Mouse (Mus musculus) stomach, embryonic 15.5 days (tissue): ENCODE data around the gene Arl4c. TPM values are rescaled to one million over a fixed set of nuclear protein-coding genes. Genes with fewer than 3 reads are reported as not detected.

Source experiments
- ATAC-seq: fragments of 200-750 bp; cut with Nextera tagmentation; 2 replicates; pipeline ENCODE4 v1.8.0; 2017; ENCODE audit warnings: low read depth, moderate number of reproducible peaks, moderate TSS enrichment; ENCODE audit not compliant: insufficient read depth, low FRiP score
- H3K27ac ChIP-seq: fragments of 300-500 bp; sonication (generic); 2 replicates; pipeline ENCODE4 v1.5.1; 2015; ENCODE audit warnings: mild to moderate bottlenecking, inconsistent platforms
- H3K27me3 ChIP-seq: fragments of 300-500 bp; sonication (generic); replicated peaks from 2 replicates; pipeline ENCODE4 v1.6.1; 2015; ENCODE audit warnings: inconsistent platforms
- H3K36me3 ChIP-seq: fragments of 300-500 bp; sonication (generic); 2 replicates; pipeline ENCODE4 v1.6.1; 2015; ENCODE audit warnings: inconsistent platforms
- H3K4me1 ChIP-seq: fragments of 300-500 bp; sonication (generic); 2 replicates; pipeline ENCODE4 v1.6.1; 2015; ENCODE audit warnings: inconsistent platforms
- H3K4me2 ChIP-seq: fragments of 300-500 bp; sonication (generic); 2 replicates; pipeline ENCODE4 v1.6.1; 2015; ENCODE audit warnings: mild to moderate bottlenecking, inconsistent platforms
- H3K4me3 ChIP-seq: fragments of 300-500 bp; sonication (generic); replicated peaks from 2 replicates; pipeline ENCODE4 v1.5.1; 2015; ENCODE audit warnings: inconsistent platforms
- H3K9ac ChIP-seq: fragments of 300-500 bp; sonication (generic); 2 replicates; pipeline ENCODE4 v1.6.1; 2015; ENCODE audit warnings: inconsistent platforms
- H3K9me3 ChIP-seq: fragments of 300-500 bp; sonication (generic); 2 replicates; pipeline ENCODE4 v1.6.1; 2016; ENCODE audit warnings: inconsistent platforms
- WGBS: fragments of 180-500 bp; shearing (Covaris S2); methylation state at CpG from one replicate; pipeline ENCODE4 v1.1.7; 2015; 5-methylcytosine and 5-hydroxymethylcytosine counted together
- polyA plus RNA-seq: library from polyadenylated mRNA; unstranded; fragments of >200 nt; fragmentation: Nextera tagmentation; extraction: Ambion mirVana; gene quantifications from 2 replicates; pipeline ENCODE4 v1.2.1, GENCODE M21; 2015

Gene Arl4c
- polyA plus RNA-seq, 1 experiment from 2014 or later, result 11.8 TPM

DNA sequence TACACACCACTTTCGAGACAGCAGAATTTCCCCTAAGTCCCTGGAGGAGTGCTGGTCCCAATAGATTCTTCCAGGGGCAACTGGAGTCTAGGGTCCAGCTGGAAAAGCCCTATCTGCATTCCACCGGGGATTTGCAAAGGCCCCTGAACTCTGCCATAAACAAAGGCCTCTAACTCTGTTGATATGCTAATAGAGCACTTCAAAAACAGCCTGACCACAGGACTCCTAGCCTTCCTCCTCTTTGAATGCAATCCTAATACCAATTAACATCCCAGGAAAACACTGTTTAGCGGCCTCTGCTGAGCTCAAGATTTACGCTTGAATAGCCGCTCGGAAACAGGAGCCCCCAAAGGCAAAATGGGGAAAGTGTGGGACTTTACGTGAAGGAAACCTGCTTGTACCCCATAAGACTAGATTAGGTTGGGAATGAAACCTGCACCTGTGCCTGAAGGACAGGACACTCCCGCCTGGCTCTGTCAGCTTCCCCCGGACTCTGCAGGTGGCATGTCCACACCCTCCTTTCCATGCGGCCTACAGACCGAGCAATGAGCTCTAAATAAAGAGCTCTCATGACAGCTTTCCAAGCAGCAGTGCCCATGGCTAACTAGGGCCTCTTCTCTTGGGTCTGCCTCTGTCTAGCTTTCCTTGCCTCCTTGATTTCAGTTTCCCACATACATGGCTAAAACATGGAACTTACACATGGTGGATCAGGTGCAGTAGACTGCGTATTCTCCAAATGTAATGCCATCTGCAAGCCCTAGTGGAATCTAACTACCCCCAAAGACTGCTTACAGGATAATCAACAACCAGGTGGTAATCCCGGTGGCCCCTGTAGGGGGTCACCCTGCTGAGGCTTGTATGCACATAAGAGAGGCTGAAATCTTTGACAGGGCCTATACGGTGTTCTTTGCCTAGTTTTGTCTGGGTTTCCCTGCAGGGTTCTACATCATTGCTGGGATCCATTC, 32.9 kb downstream of the Arl4c start:
- H3K27me3 ChIP-seq, result no peaks in the 10 kb centered on the region
- H3K4me1 ChIP-seq, result peaks cover 7% of the 10 kb centered on the region; the same call in 1 of the 2 replicates
- H3K36me3 ChIP-seq, result no peaks in the 10 kb centered on the region
- no peak overlapping the region for H3K27ac ChIP-seq
- 50% methylated on average over 14 of the region's 14 CpGs for WGBS
- H3K4me3 ChIP-seq, result no peak overlapping the region
- no peak overlapping the region for H3K4me2 ChIP-seq
- no peak overlapping the region for H3K9ac ChIP-seq
- ATAC-seq, result no peak
- no peaks in the 10 kb centered on the region for H3K9me3 ChIP-seq

DNA sequence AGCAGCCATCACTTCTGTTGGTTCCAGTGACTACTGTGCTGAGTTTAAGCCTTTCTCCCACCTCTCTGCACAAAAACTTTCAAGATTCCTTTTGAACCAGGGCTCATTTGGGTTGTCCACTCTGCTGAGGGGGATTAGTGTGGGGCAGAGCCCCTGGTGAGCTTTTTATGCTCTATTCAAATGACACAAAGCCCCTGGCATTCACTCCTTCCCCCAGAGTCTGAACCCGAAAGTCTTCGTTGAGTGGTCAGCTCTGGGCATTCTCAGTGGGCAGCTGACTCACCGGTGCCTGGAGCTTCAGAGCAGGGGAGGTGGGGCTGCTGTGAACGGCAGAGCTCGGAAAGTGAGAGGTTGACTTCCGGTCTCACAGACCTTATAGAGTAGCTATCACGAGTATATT, 33.7 kb downstream of the Arl4c start:
- Histone ChIP-seq H3K4me2 (no peak overlapping the region), H3K9ac (no peak overlapping the region), H3K27me3 (no peaks in the 10 kb centered on the region), H3K4me1 (peaks cover 7% of the 10 kb centered on the region; the same call in 1 of the 2 replicates), H3K9me3 (no peaks in the 10 kb centered on the region), H3K4me3 (no peak overlapping the region), H3K36me3 (no peaks in the 10 kb centered on the region), H3K27ac (no peak overlapping the region)
- no peak for ATAC-seq
- 18% methylated on average over 7 of the region's 7 CpGs for WGBS

DNA sequence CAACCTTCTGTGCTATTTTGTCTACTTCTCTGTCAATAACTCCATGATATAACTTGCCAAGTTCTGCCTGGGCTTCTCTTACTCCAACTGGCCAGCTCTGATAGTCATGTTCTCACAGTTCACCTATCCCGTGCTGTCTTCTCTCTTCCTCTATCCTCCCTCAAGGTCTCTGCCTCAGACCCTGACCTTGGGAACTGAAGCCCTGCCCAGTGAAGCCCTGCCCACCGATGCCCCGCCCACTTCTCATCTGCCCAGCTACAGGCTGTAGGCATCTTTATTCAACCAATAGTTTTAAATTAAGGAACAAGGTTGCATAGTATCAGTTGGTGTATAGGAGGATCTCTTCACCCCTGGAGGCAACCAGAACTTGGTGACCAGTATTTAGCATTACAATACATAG, 37.4 kb downstream of the Arl4c start:
- WGBS, result 64% methylated on average over 3 of the region's 3 CpGs

DNA sequence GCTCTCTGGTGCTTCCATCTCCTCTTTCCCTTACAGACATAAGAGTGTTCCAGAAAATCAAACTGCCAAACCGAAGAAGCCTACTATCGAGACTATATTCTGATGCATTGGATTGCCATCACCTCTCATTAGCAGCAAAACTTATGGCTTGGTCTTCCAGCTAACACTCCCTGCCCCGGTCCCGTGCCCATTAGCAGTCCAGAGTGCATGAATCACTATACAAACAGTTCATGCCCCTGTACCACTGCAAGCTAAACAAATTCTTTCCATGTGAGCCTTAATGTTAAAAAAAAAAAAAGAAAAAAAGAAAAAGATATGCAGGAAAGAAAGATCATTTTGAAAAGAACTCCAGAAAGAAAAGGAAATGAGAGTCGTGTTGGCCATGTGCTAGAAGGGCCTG, 39.3 kb downstream of the Arl4c start:
- peak overlapping the region; percentile 61; the same call in 1 of the 2 replicates for H3K27ac ChIP-seq
- 40% methylated on average over 5 of the region's 5 CpGs for WGBS
- no peak overlapping the region for H3K4me2 ChIP-seq
- H3K9ac ChIP-seq, result no peak overlapping the region
- no peaks in the 10 kb centered on the region for H3K9me3 ChIP-seq
- H3K36me3 ChIP-seq, result no peaks in the 10 kb centered on the region
- no peak overlapping the region for H3K4me3 ChIP-seq
- peak; percentile 56; the same call in 1 of the 2 replicates for ATAC-seq
- H3K4me1 ChIP-seq, result no peaks in the 10 kb centered on the region
- no peaks in the 10 kb centered on the region for H3K27me3 ChIP-seq

More for the DNA sequence above, 37.4 kb downstream of the Arl4c start:
- no peak overlapping the region for H3K4me2 ChIP-seq
- no peaks in the 10 kb centered on the region for H3K36me3 ChIP-seq
- peaks cover 7% of the 10 kb centered on the region; the same call in 1 of the 2 replicates for H3K4me1 ChIP-seq
- no peak overlapping the region for H3K27ac ChIP-seq
- no peaks in the 10 kb centered on the region for H3K9me3 ChIP-seq
- H3K4me3 ChIP-seq, result no peak overlapping the region
- H3K27me3 ChIP-seq, result no peaks in the 10 kb centered on the region
- no peak overlapping the region for H3K9ac ChIP-seq
- ATAC-seq, result no peak

DNA sequence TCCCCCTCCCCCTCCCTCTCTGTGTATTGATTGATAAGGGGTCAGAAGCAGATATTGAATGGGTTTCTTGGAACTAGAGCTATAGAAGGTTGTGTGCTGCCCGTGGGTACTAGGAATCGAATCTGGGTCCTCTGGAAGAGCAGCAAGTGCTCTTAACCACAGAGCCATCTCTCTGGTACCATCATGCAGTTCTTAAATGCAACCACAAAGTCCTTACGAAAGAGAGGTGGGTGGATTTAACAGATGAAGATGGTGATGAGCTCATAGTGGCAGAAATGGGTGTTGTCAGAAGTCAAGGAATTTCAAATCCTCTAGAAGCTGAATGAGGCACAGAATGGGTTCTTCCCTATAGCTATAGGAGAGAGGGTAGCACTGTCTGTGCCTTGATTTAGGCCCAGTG, 40.8 kb downstream of the Arl4c start:
- no peaks in the 10 kb centered on the region for H3K36me3 ChIP-seq

DNA sequence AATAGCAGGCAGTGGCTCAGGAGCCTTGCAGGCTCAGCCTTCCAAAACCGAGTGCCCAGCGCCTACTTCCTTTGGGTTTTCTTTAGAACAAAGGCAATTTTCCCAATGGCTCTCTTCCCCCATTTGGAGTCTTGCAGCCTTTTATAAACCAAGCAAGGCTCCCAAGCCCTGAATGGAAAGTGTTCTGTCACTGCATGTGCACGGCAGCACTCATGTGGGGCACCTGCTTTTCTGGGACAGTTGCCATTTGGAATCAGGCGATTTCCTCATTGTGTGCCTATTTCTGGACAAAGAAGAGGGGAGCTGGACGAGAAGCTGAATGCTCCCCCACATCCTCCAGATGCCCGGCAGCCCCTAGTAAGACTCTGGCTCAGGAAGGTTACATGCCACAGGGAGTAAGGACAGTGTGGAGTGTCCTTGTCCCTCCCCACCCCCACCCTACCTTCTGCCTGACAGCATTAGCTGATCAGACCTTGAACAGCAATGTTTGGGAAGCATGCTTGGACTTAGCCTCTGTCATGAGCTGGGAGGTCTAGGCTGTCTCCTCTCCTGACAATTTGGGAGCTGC, 43.6 kb downstream of the Arl4c start:
- no peaks in the 10 kb centered on the region for H3K9me3 ChIP-seq
- H3K9ac ChIP-seq, result no peak overlapping the region
- H3K4me1 ChIP-seq, result no peaks in the 10 kb centered on the region
- no peaks in the 10 kb centered on the region for H3K36me3 ChIP-seq
- WGBS, result 72% methylated on average over 6 of the region's 6 CpGs
- H3K27me3 ChIP-seq, result no peaks in the 10 kb centered on the region
- no peak overlapping the region for H3K4me2 ChIP-seq
- no peak overlapping the region for H3K27ac ChIP-seq
- H3K4me3 ChIP-seq, result no peak overlapping the region
- ATAC-seq, result no peak

More for the DNA sequence above, 40.8 kb downstream of the Arl4c start:
- 78% methylated on average over 3 of the region's 3 CpGs for WGBS
- no peaks in the 10 kb centered on the region for H3K27me3 ChIP-seq
- H3K27ac ChIP-seq, result no peak overlapping the region
- no peaks in the 10 kb centered on the region for H3K4me1 ChIP-seq
- H3K4me3 ChIP-seq, result no peak overlapping the region
- H3K9me3 ChIP-seq, result no peaks in the 10 kb centered on the region
- H3K9ac ChIP-seq, result no peak overlapping the region
- no peak for ATAC-seq
- H3K4me2 ChIP-seq, result no peak overlapping the region

DNA sequence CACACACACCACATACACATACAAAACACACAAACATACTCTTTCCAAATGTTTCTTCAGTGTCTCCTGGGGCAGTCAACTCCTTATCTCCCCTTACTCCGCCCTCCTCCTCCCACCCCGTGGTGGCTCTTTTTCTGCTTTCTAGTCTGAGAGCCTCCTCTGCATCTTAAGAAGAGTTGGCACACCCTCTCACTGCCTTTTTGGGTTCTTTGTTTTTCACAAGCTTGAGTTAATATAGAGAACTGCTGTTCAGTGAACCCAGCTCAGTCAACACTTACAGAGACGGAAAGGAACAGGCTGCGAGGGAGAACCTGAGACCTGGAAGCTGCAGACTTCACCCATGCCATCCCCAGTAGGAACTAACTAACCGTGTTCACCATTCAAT, 45.9 kb downstream of the Arl4c start:
- Histone ChIP-seq H3K27me3 (no peaks in the 10 kb centered on the region), H3K4me1 (no peaks in the 10 kb centered on the region), H3K9me3 (no peaks in the 10 kb centered on the region), H3K36me3 (no peaks in the 10 kb centered on the region), H3K27ac (no peak overlapping the region), H3K4me2 (no peak overlapping the region), H3K9ac (no peak overlapping the region), H3K4me3 (no peak overlapping the region)
- no peak for ATAC-seq
- 71% methylated on average over 5 of the region's 5 CpGs for WGBS

DNA sequence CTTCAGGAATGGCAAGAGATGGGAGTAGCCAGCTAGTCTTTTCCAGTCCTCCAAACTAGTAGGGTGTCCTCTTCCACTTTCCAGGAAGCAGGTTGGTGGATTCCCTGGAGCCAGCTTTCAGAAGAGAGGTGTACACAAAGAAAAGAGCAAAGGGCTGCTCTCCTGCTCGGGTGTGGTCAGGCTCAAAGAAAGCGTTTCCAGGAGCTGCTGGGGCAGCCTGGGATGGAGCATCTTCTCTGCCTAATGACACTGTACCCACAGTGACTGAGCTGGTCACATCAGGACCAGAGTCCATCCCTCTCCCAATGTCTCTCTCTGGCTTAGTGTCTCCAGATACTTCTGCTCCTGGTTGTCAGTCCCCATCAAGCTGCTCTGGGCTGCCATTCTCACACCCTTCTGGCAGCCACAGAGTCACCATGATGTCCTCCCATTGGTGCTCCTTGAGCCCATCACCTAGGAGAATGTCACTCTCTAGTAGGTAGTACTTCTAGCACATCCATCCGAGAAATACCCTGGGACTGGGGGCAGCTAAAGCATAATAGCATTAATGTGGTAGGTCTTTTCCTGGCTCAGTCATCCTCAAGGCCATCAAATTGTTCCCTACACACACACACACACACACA, 46.4 kb downstream of the Arl4c start:
- 69% methylated on average over 3 of the region's 3 CpGs for WGBS
- no peak overlapping the region for H3K4me3 ChIP-seq
- ATAC-seq, result no peak

DNA sequence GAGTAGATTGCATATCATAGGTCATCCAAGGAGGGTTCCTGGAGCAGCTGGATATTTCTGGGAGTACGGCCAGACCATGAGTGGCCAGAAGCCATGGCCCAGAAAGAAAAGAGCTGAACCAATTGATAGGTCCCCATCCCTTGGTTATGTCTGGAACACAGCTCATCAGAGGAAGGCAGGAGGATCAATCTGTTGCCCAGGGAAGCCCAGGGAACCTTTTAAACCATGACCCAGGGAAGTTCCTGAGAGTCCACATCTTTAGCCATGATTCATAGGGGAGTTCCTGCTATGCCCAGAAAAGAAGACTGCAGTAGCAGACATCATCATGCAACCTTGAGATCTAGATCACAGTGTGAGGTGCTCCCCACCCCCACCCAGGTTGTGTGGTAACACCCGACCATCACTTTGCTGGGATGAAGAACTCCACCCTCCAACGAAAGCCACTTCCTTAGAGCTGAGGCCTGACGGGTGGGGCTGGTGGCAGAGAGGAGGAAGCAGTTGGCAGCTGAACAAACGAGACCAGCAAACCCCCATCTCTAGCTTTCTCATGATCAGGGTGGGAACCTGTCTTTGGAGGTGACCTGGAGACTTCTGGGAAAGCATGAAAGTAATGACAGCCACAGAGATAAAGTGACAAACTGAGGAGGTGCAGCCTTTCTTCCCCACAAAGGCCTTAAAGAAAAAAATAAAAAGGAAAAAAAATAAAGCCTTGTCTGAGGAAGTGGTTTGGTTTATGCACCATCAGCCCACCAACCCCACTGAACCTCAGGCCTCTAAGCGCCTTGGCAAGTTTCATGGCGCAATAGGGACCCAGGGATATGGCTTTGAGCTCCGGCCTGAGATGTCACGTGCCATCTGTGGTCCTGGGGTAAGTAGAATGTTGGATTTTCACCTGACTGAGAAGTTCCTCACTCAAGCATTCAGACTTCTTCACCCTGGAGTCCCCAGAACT, 47.2 kb downstream of the Arl4c start:
- Histone ChIP-seq H3K27ac (no peak overlapping the region), H3K4me2 (no peak overlapping the region), H3K36me3 (no peaks in the 10 kb centered on the region), H3K4me1 (no peaks in the 10 kb centered on the region), H3K27me3 (no peaks in the 10 kb centered on the region), H3K4me3 (no peak overlapping the region), H3K9me3 (no peaks in the 10 kb centered on the region), H3K9ac (no peak overlapping the region)
- 61% methylated on average over 9 of the region's 9 CpGs for WGBS
- ATAC-seq, result no peak

More for the DNA sequence above, 46.4 kb downstream of the Arl4c start:
- no peak overlapping the region for H3K9ac ChIP-seq
- no peaks in the 10 kb centered on the region for H3K9me3 ChIP-seq
- no peak overlapping the region for H3K4me2 ChIP-seq
- H3K27me3 ChIP-seq, result no peaks in the 10 kb centered on the region
- H3K27ac ChIP-seq, result no peak overlapping the region
- H3K4me1 ChIP-seq, result no peaks in the 10 kb centered on the region
- no peaks in the 10 kb centered on the region for H3K36me3 ChIP-seq

DNA sequence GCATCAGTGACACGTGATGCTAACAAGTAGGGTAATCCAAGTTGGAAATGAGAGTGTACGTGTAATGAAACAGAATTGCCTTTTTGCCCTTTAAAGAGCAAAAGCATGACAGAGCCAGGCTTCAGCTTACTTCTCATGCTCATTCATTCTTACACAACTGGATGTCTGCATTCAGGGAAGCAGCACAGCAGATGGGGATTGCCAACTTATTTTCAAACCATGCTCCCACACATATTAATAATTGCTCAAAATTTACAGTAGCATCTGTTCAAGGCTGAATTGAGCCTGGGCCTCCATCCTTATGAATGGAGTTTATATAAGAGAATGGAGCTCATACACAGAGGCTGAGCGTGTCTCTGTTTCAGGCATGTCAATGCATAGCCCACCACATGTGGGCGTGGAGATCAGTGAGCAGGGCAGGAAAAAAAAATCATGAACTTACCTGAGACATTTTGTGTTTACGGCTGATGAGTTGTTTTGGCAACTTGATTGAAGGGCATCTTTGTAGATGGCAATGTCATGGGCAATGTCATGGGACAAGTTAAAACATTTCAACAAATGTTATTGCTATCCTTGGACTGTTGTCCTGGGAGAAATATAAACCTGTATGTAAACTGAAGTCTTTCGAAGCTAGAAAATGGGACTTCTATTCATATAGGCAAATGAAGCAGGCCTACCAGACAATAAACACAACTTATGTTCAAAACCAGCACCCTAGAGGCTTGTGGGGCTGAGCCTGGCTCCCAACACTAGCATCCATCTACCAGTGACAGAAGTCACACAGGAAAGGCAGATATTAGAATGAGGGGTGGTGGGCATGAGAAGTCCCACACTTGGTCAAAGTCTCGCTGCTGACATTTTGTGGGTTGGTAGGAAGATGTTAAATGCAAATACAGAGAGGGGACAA, 48.2 kb downstream of the Arl4c start:
- no peak overlapping the region for H3K9ac ChIP-seq
- no peak for ATAC-seq
- 82% methylated on average over 7 of the region's 7 CpGs for WGBS
- no peak overlapping the region for H3K4me3 ChIP-seq
- H3K4me2 ChIP-seq, result no peak overlapping the region
- H3K27me3 ChIP-seq, result no peaks in the 10 kb centered on the region
- H3K27ac ChIP-seq, result no peak overlapping the region
- no peaks in the 10 kb centered on the region for H3K36me3 ChIP-seq
- H3K4me1 ChIP-seq, result no peaks in the 10 kb centered on the region
- no peaks in the 10 kb centered on the region for H3K9me3 ChIP-seq
